Mouse (Mus musculus): Measurements from ENCODE around the gene Ssr2. TPM values are rescaled to one million over a fixed set of nuclear protein-coding genes. Genes with fewer than 3 reads are reported as not detected.

Ssr2 gene
- 100 to 1,000 TPM in 1 of 2 experiments, 10 to 100 TPM in 1; 95.9 to 108 TPM for total RNA-seq (2021)
- long read RNA-seq, experiment 1, transcript Ssr2-207 (6 exons, 1,059 nt) = major isoform, 136 of 142 reads
- long read RNA-seq, experiment 1, partial matches to known transcripts = 0 of 142 reads
- long read RNA-seq, experiment 1, other reads (novel, unspliced or antisense) = 2 of 142 reads
- long read RNA-seq, experiment 2, transcript Ssr2-207 (6 exons, 1,059 nt) = major isoform, 97 of 100 reads
- long read RNA-seq, experiment 2, partial matches to known transcripts = 0 of 100 reads
- long read RNA-seq, experiment 2, other reads (novel, unspliced or antisense) = 1 of 100 reads

DNA sequence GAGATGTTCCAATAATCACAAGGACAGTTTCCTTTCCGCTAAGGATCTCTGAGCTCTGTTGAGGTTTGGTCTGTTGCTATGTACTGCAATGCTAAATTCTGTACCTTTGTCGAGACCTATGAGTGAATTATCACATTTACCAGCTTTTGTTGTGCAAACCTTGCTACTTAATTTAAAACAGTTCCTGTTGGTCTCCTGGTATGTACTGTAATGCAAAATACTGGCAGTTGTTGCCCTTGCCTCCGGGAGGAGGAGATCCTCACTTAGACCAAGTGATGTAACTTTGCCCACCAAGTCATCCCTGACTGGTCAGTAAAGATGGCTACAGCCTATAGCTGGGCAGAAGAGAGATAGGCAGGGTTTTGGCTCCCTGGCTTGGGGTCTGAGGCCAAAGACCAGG, at the start of gene Ssr2:
Ssr2 (plus strand) TSS at position 337 of the 400 bp plus-strand sequence.
- no peak for DNase-seq
- intact Hi-C loops (cut with DNase I) = no loop called here

- DNase-seq = peak; percentile 87 to 91
- intact Hi-C loops (cut with DNase I) = loop anchor here (1.0 kb wide), 1 partner anchor 42 kb away; no protein-coding TSS in a partner anchor
These were observed 49.2 kb upstream of the Ssr2 start for GRCm38 (mm10) chr3:88526157-88527131.

DNA sequence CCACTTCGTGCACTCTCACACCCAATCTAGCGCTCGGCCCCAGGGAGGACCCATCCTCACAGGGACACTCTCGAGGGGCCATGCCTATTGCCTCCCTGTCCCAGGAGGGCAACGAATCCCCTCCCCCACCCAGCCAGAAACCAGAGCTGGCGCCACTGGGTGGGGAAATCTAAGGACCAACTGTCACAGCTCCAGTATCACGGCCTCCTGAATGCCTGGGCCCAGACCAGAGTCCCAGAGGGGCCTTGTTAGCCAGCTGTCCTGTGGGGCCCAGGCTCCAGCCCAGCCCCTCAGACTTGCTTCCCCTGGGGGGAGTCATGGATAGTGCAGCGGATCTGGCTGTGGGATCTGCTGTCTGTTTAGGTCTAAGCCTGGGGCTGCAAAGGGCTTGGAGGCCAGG, 48.1 kb upstream of the Ssr2 start:
- no peak for DNase-seq
- intact Hi-C loops (cut with DNase I) = no loop called here

DNA sequence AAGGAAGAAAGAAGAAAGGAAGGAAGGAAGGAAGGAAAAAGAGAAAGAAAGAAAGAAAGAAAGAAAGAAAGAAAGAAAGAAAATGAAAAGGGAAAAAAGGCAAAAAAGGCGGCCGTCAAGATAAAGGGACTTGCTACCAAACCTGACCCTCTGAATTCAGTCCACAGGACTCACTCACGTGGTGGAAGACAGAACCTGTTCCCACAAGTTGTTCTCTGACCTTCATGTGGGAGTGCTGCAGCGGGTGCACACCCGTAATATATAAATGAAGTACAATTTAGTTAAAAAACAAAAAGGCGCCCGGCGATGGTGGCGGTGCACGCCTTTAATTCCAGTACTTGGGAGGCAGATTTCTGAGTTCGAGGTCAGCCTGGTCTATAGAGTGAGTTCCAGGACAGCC, 47.0 kb upstream of the Ssr2 start:
- intact Hi-C loops (cut with DNase I) = no loop called here
- no peak for DNase-seq

GRCm38 (mm10) chr3:88529204-88530000, 46.3 kb upstream of the Ssr2 start:
- intact Hi-C loops (cut with DNase I) = no loop called here
- DNase-seq = no peak

GRCm38 (mm10) chr3:88530082-88530864, 45.4 kb upstream of the Ssr2 start:
- intact Hi-C loops (cut with DNase I) = no loop called here
- no peak for DNase-seq

- DNase-seq = peak; percentile 89 to 91
- intact Hi-C loops (cut with DNase I) = no loop called here
These were observed 44.1 kb upstream of the Ssr2 start for GRCm38 (mm10) chr3:88531348-88532298.

- no peak for DNase-seq
- intact Hi-C loops (cut with DNase I) = no loop called here
These were observed 43.4 kb upstream of the Ssr2 start, which contains the start of gene Mex3a for GRCm38 (mm10) chr3:88532299-88532674. TSS of gene Mex3a (plus strand) at chr3:88532395.

DNA sequence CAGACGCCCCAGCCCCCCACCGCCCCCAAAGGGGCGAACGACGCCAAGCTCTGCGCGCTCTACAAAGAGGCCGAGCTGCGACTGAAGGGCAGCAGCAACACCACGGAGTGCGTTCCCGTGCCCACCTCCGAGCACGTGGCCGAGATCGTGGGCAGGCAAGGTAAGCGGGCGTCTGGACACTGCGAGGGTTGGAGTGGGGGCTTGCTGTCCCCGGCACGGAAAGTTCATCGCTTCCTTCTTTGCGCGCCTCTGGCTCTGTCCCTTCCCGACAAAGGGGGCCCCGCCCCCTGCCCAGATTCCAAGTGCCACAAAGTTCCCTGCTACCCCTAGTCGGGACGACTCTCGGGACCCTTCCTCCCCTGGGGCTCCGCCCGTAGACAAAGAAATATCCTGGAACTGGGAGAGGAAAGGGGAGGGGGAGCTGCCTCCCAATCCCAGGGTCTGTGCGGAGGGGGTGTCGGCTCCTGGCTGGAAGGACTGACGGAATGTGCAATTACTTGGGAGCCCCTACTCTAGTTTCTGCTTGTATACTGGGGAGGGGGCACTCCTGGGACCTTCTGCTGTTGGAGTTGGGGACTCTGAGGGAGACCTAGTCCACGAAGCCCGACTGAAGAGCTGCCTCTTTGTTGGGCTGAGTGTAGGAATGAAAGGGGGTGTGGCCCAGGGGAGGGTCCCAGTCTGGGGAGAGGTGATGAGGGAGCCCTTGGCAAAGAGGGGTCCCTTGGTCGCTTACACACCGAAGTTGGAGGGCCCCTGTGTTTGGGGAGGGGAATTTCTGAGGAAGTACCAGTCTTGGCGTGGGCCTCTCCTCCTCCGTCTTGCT, 42.8 kb upstream of the Ssr2 start:
- no peak for DNase-seq
- intact Hi-C loops (cut with DNase I) = no loop called here

GRCm38 (mm10) chr3:88533706-88534105, 42.0 kb upstream of the Ssr2 start:
- intact Hi-C loops (cut with DNase I) = no loop called here
- DNase-seq = no peak

DNA sequence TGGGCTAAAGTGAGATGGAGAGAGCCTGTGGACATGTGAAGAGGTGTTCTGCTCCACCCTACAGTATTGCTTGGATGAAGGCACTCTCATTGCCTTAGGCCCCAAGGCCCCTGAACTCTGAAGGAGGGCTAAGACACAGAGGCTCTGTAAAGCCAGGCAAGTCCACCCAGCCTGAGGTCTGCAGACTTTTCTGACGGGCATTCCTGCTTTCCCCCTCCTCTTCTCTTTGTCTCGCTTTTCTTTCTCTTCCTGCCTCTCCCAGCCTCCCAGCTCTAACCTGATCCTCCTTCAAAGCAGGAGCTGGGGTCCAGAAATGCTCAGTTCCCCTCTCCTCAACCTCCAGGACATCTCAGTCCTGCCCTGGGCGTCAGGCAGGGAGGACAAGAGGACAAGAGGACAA, 40.7 kb upstream of the Ssr2 start:
- intact Hi-C loops (cut with DNase I) = no loop called here
- DNase-seq = no peak

DNA sequence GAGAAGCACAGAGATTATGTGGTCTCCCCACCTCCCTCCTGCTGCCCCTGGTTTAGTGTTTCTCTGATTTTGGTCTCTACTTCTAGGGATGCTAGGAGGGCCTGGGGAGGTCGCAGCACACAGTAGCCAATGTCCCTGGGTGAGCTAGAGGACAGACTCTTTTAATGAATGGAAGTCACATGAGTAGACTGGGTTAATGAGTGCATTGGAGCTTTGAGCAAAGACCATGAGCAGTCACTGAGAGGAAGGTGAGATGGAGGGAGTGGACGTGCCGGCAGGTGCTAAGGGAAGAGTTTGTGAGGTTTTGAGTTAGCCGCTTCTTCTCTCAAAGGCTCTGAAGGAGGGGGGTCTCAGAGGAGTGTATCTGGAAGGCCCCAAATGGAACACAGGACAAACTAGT, 40.1 kb upstream of the Ssr2 start:
- DNase-seq = no peak
- intact Hi-C loops (cut with DNase I) = no loop called here

DNA sequence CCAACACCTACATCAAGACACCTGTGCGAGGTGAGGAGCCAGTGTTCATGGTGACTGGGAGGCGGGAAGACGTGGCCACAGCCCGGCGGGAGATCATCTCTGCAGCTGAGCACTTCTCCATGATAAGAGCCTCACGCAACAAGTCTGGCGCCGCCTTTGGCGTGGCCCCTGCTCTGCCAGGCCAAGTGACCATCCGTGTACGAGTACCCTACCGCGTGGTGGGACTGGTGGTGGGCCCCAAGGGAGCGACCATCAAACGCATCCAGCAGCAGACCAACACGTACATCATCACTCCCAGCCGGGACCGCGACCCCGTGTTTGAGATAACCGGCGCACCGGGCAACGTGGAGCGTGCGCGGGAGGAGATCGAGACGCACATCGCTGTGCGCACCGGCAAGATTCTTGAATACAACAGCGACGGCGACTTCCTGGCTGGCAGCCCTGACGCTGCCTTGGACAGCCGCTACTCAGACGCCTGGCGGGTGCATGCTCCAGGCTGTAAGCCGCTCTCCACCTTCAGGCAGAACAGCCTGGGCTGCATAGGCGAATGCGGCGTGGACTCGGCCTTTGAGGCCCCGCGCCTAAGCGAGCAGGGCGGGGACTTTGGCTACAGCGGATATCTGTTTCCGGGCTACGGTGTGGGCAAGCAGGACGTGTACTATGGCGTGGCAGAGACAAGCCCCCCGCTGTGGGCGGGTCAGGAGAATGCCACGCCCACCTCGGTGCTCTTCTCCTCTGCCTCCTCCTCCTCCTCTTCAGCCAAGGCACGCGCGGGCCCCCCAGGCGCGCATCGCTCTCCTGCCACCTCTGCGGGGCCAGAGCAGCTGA, 39.4 kb upstream of the Ssr2 start:
- intact Hi-C loops (cut with DNase I) = no loop called here
- peak; percentile 80 to 82 for DNase-seq

DNA sequence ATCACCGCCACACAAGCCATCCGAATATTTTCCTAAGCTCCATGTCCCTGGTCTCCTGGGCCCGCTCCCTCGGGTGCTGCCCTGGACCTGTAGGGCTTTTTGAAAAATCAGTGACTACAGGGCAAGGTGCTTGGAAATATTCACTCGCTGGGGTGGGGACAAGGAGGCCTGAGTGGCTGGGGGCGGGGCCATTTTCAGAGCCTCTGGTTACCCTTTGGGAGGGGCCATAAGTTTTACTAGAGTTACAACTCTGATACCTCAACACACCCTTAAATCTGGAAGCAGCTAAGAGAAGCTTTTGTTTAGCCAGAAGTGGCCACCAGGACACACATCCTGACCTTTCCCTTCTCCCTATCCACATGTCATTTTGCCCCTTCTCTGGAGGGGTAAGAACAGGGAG, 38.5 kb upstream of the Ssr2 start:
- DNase-seq = no peak
- intact Hi-C loops (cut with DNase I) = no loop called here

DNA sequence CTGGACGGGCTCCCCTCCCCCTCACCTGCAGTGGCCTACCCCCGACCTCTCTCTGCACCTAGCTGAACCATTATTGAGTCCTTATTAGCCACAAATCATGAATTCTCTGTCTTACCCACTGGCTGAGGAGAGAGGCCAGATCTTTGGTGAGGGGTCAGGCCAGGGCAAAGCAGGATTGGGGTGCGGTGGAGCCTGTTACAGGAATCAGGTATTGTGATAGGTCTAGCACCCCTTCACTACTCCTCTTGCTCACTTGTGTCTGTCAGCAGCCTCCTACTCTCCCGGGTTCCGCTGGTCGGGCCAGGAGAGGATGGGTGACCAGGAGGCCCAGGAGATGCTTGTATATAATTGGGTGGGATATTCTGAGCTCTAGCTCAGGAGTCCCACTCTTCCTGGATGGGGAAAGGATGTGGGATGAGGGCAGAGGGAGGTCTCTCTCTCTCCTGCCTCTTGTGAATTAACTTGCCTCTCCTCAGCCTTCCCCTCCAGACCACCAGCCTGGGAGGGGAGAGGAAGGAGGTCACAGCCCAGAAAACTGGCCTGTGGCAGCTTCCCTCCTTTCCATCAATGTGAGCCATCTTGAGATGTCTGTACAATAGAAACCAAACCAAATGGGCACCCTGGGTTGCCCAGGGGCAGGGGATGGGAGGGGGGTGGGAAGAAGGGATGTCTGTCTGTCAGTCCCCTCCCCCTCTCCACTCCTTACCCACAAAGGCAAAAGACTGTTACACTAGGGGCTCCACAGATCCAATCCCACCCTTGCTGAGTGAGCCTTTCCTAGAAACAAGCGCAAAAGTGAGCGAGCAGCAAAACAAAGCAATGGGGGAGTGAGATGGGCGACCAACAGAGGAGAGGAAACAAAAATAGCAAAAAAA, 37.2 kb upstream of the Ssr2 start:
- DNase-seq = no peak
- intact Hi-C loops (cut with DNase I) = no loop called here

GRCm38 (mm10) chr3:88539397-88539796, 36.3 kb upstream of the Ssr2 start:
- intact Hi-C loops (cut with DNase I) = no loop called here
- DNase-seq = no peak

All from heart, postnatal 14 days (tissue).